Mouse (Mus musculus) small intestine, adult 2 months (tissue): ENCODE data around the gene Trim41.

Experiments
- CTCF ChIP-seq: fragments of 200-500 bp; IDR thresholded peaks from 2 replicates; pipeline ENCODE4 v1.5.1; 2012; ENCODE audit warnings: low read depth, mild to moderate bottlenecking, control low read depth, inconsistent platforms, low read length, moderate library complexity, mixed read lengths; ENCODE audit not compliant: insufficient replicate concordance, insufficient read length; ENCODE audit errors: extremely low read depth
- POLR2A ChIP-seq: fragments of 200-500 bp; IDR thresholded peaks from 2 replicates; pipeline ENCODE4 v1.6.1; 2012; ENCODE audit warnings: low read depth, mild to moderate bottlenecking, control low read depth, inconsistent platforms, low read length, moderate library complexity

- no peak for TF ChIP-seq POLR2A
- TF ChIP-seq CTCF = no peak
Measured at GRCm38 (mm10) chr11:48797287-48797686, 19.9 kb downstream of the Trim41 start.
